Mouse (Mus musculus) neutrophil, adult 59 days (primary cell): ENCODE data around the gene Birc5. TPM values are rescaled to one million over a fixed set of nuclear protein-coding genes. Genes with fewer than 3 reads are reported as not detected.

Experiments used
- total RNA-seq, 2 experiments: library from RNA; stranded (reverse); gene quantifications; 1 replicate in 1 of 2; 2 replicates in 1 of 2; pipeline ENCODE4 v1.2.4; 2023

Birc5 gene
- total RNA-seq: 10 to 100 TPM; 70.2 to 73.7 TPM

GRCm38 (mm10) chr11:117848985-117849671 is at the start of gene Birc5:
Gene Birc5, plus strand, starts transcription at chr11:117849251.

DNA sequence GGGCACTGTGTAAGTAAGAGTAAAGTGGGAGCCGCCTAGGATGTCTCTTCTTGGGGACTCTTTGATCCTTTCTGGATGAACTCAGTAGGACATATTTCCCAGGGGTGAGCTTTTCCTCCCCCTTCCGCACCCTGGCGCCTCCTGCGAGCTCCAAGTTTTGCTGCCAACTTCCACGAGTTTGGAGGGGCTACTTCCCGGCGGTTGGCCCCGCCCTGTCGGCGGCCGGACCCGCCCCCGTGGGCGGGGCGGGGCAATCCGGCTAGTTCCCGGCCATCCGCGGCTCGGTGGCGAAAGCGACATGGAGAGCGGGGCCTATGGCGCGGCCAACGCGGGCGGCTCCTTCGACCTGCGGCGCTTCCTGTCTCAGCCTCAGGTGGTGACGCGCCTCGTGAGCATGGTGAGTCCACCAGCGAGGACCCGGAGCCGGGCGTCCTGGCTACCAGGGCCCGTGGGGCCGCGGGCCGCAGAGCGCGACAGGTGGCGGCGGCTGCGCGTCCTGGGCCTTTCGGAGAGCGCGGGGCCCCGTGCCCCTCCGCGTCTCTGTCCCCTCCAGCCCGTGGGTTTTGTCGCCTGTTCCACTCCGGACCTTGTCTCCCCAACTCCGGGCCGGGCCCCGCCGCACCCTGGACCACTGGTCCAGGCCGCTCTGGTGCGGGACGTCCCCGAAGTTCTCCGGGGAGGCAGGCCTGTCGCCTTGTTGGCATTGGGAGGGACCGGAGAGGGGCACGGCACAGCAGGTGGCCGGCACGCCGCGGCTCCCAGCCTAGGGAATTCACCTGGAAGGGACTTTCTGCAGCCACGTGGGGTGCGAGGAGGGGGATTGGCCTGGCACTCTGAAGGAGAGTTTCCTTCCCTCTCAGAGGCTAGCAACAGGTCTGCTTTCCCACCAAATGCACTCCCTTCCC is 39.4 kb upstream of the Birc5 start, which contains the start of the genes Gm20708 and Syngr2:
Gene Gm20708 (plus strand): TSS at position 262 of the 905 bp plus-strand sequence.
Gene Syngr2 (plus strand): TSS at position 262 of the 905 bp plus-strand sequence.

GRCm38 (mm10) chr11:117825333-117826101 is 23.5 kb upstream of the Birc5 start, which contains the start of the genes Afmid and Tk1:
Gene Afmid, plus strand, starts transcription at chr11:117825924.
Gene Tk1, minus strand, starts transcription at chr11:117826092.

GRCm38 (mm10) chr11:117860601-117861000 is 11.6 kb downstream of the Birc5 start, which contains the start of gene Tmem235:
Gene Tmem235, plus strand, starts transcription at chr11:117860752.

GRCm38 (mm10) chr11:117872861-117873608 is 24.0 kb downstream of the Birc5 start, which contains the start of gene Tha1:
Gene Tha1, minus strand, starts transcription at chr11:117873481.

Other genes with a start within 250 kb of the Birc5 start
- gene Tnrc6c, start 195.0 kb upstream of the Birc5 start, total RNA-seq: 10 to 100 TPM; 35.3 to 36.0 TPM
- 10 to 100 TPM; 41.3 to 45.7 TPM for gene Tmc8, start 67.2 kb upstream of the Birc5 start, total RNA-seq
- gene Tmc6, start 67.1 kb upstream of the Birc5 start, total RNA-seq: 100 to 1,000 TPM; 102 to 134 TPM
- gene 6030468B19Rik, start 51.6 kb upstream of the Birc5 start, total RNA-seq: 1 to 10 TPM in 1 of 2 experiments, not detected in 1; 1.4 TPM
- 1 to 10 TPM in 1 of 2 experiments, under 1 TPM in 1; 0.60 to 2.2 TPM for gene Gm20708, start 39.6 kb upstream of the Birc5 start, total RNA-seq
- gene Syngr2, start 39.6 kb upstream of the Birc5 start, total RNA-seq: 100 to 1,000 TPM in 1 of 2 experiments, 10 to 100 TPM in 1; 97.8 to 110 TPM
- gene Afmid, start 23.3 kb upstream of the Birc5 start, total RNA-seq: 1 to 10 TPM; 3.5 to 4.6 TPM
- 10 to 100 TPM; 65.5 to 67.7 TPM for gene Tk1, start 23.2 kb upstream of the Birc5 start, total RNA-seq
- not detected for gene Tmem235, start 11.5 kb downstream of the Birc5 start, total RNA-seq
- gene Tha1, start 24.2 kb downstream of the Birc5 start, total RNA-seq: under 1 TPM in 1 of 2 experiments, not detected in 1; 0.51 TPM
- gene Socs3, start 120.8 kb downstream of the Birc5 start, total RNA-seq: 10 to 100 TPM; 28.6 to 40.3 TPM
- 10 to 100 TPM; 85.9 to 87.7 TPM for gene Pgs1, start 137.0 kb downstream of the Birc5 start, total RNA-seq